Mouse (Mus musculus): ENCODE measurements around the gene Npnt. TPM values are rescaled to one million over a fixed set of nuclear protein-coding genes. Genes with fewer than 3 reads are reported as not detected.
A peak's percentile ranks its signal among the peaks of the same experiment; 100 is the strongest.

Npnt gene
- polyA plus RNA-seq, 1 experiment from 2014 or later = 7.0 TPM

- no peak overlapping the region for H3K9ac ChIP-seq
- no peaks in the 10 kb centered on the region for H3K36me3 ChIP-seq
- ATAC-seq (ENCODE audit: low read depth) = no peak
- no peak overlapping the region for H3K27ac ChIP-seq (replicated peaks)
- no peaks in the 10 kb centered on the region for H3K9me3 ChIP-seq
- no peaks in the 10 kb centered on the region for H3K4me1 ChIP-seq (replicated peaks)
- no peak overlapping the region for H3K4me2 ChIP-seq
- no peak overlapping the region for H3K4me3 ChIP-seq
- 89% methylated on average over 5 of the region's 5 CpGs for WGBS
- no peaks in the 10 kb centered on the region for H3K27me3 ChIP-seq
Observed at GRCm38 (mm10) chr3:132902921-132903320, 47.2 kb downstream of the Npnt start.

GRCm38 (mm10) chr3:132902206-132902605 is 47.9 kb downstream of the Npnt start:
- H3K4me3 ChIP-seq = no peak overlapping the region
- no peak overlapping the region for H3K27ac ChIP-seq (replicated peaks)
- H3K9ac ChIP-seq = no peak overlapping the region
- no peaks in the 10 kb centered on the region for H3K36me3 ChIP-seq
- ATAC-seq (ENCODE audit: low read depth) = no peak
- H3K4me2 ChIP-seq = no peak overlapping the region
- no peaks in the 10 kb centered on the region for H3K27me3 ChIP-seq
- WGBS = 82% methylated on average over 6 of the region's 6 CpGs
- H3K9me3 ChIP-seq = no peaks in the 10 kb centered on the region
- H3K4me1 ChIP-seq (replicated peaks) = no peaks in the 10 kb centered on the region

DNA sequence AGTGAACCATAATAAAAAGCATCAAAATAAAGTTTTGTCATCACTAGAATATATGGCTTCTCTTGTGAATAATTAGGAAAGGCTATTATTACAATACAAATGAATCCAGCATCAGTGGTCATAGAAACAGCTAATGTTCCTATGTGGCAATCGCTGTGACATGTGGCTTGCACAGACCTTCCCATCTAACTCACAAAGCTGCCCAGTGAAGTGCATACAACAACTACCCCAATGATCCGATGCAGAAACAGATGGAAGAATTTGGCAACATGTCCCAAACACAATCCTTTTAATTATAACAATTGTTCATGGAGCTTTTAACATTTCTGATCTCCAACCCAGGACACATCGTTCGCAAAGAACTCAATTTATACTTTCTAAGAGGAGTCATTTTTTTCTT is 52.2 kb downstream of the Npnt start:
- Histone ChIP-seq H3K9me3 (no peaks in the 10 kb centered on the region), H3K27ac (replicated peaks) (no peak overlapping the region), H3K4me1 (replicated peaks) (no peaks in the 10 kb centered on the region), H3K4me3 (no peak overlapping the region), H3K27me3 (no peaks in the 10 kb centered on the region), H3K36me3 (no peaks in the 10 kb centered on the region), H3K4me2 (no peak overlapping the region), H3K9ac (no peak overlapping the region)
- ATAC-seq (ENCODE audit: low read depth) = no peak
- WGBS = 87% methylated on average over 4 of the region's 4 CpGs

DNA sequence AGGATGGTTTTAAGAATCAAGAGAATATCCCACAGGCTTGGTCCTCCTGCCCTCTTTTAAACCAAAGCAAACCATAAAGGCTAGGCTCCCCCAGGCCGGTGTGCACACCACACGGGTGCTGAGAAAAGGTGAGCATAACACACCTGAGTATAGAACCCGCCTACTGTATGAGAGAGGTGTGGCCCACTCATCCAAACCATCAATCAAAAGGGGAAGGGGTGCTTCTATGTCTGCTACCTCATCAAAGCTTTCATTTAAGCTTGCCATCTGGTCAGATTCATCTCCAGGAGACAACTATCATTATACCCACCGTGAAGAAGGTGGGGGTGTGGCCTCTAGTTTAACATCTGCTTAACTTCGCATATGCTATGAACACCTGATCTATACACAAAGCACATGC is 52.7 kb downstream of the Npnt start:
- Histone ChIP-seq H3K27me3 (no peaks in the 10 kb centered on the region), H3K27ac (replicated peaks) (no peak overlapping the region), H3K36me3 (no peaks in the 10 kb centered on the region), H3K4me2 (no peak overlapping the region), H3K4me3 (no peak overlapping the region), H3K4me1 (replicated peaks) (no peaks in the 10 kb centered on the region), H3K9ac (no peak overlapping the region), H3K9me3 (no peaks in the 10 kb centered on the region)
- WGBS = 84% methylated on average over 5 of the region's 5 CpGs
- ATAC-seq (ENCODE audit: low read depth) = no peak

DNA sequence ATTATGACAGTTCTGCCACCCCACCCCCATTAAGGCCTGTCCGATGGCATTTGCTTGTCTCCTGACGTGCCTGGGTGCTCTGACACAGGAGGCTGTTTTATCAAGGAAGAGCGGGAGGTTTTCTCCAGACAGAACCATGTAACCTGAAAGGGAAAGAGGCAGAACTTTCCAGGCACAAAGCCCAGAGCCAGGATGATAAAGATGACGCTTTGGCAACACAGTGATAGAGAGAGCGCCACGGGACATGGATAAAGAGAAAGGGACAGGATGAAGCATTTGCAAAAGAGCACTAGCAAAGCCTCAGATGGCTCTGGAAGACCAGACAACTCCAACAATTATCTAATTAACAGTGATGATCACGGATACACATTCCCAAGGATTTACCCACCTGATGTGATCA is 56.0 kb downstream of the Npnt start:
- Histone ChIP-seq H3K36me3 (no peaks in the 10 kb centered on the region), H3K27me3 (no peaks in the 10 kb centered on the region), H3K4me3 (no peak overlapping the region), H3K9ac (no peak overlapping the region), H3K27ac (replicated peaks) (no peak overlapping the region), H3K4me2 (no peak overlapping the region), H3K4me1 (replicated peaks) (no peaks in the 10 kb centered on the region), H3K9me3 (no peaks in the 10 kb centered on the region)
- 88% methylated on average over 7 of the region's 7 CpGs for WGBS
- ATAC-seq (ENCODE audit: low read depth) = no peak

GRCm38 (mm10) chr3:132893676-132894075 is 56.4 kb downstream of the Npnt start:
- H3K4me1 ChIP-seq (replicated peaks) = no peaks in the 10 kb centered on the region
- H3K9ac ChIP-seq = no peak overlapping the region
- H3K9me3 ChIP-seq = no peaks in the 10 kb centered on the region
- H3K4me2 ChIP-seq = no peak overlapping the region
- H3K27me3 ChIP-seq = no peaks in the 10 kb centered on the region
- no peak overlapping the region for H3K4me3 ChIP-seq
- no peaks in the 10 kb centered on the region for H3K36me3 ChIP-seq
- H3K27ac ChIP-seq (replicated peaks) = no peak overlapping the region
- no peak for ATAC-seq (ENCODE audit: low read depth)
- WGBS = 90% methylated on average over 3 of the region's 3 CpGs

- Histone ChIP-seq H3K4me1 (replicated peaks) (no peaks in the 10 kb centered on the region), H3K9ac (no peak overlapping the region), H3K9me3 (no peaks in the 10 kb centered on the region), H3K36me3 (no peaks in the 10 kb centered on the region), H3K4me3 (no peak overlapping the region), H3K27me3 (no peaks in the 10 kb centered on the region), H3K4me2 (no peak overlapping the region), H3K27ac (replicated peaks) (no peak overlapping the region)
- WGBS = 89% methylated on average over 7 of the region's 7 CpGs
- no peak for ATAC-seq (ENCODE audit: low read depth)
Observed at GRCm38 (mm10) chr3:132893044-132893443, 57.0 kb downstream of the Npnt start.

GRCm38 (mm10) chr3:132892481-132892880 is 57.6 kb downstream of the Npnt start:
- Histone ChIP-seq H3K4me1 (replicated peaks) (no peaks in the 10 kb centered on the region), H3K27me3 (no peaks in the 10 kb centered on the region), H3K27ac (replicated peaks) (no peak overlapping the region), H3K9me3 (no peaks in the 10 kb centered on the region), H3K4me2 (no peak overlapping the region), H3K36me3 (no peaks in the 10 kb centered on the region), H3K9ac (no peak overlapping the region), H3K4me3 (no peak overlapping the region)
- no peak for ATAC-seq (ENCODE audit: low read depth)
- 87% methylated on average over 7 of the region's 7 CpGs for WGBS

DNA sequence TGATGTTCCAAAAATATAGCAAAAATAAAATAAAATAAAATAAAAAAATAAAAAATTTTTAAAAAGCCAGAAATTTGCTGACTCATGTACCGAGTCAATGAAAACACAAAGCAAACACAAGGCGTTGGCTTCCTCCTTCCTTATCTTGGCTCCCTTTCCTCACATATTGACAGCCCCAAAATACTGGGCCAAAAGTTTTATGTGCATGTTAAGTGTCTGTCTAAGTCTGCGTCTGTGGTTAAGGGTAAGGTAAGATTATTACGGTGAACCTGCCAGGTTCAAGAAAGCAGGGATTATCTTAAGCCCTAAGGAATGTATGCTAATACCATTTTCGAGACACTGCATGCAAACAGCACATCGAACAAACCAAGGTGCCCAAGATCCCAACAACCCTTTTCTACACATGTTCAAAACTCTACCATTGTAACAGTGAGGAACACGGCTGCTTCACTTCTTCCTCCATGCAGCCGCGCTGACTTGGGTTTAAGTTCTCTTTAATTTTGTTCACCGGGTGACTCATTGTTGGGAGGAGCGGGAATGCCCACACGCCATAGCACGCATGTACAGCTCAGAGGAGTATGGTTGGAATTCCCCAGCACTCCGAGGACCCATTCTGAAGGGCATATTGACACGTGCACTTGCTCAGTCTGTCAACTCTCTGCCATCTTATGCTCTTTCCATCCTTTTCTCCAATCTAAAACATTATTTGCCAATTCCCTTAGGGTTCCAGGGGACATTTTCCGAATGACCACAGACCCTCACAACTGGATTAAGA is 62.8 kb downstream of the Npnt start:
- Histone ChIP-seq H3K4me3 (no peak overlapping the region), H3K27ac (replicated peaks) (no peak overlapping the region), H3K9me3 (no peaks in the 10 kb centered on the region), H3K9ac (no peak overlapping the region), H3K4me1 (replicated peaks) (no peaks in the 10 kb centered on the region), H3K27me3 (no peaks in the 10 kb centered on the region), H3K4me2 (no peak overlapping the region), H3K36me3 (no peaks in the 10 kb centered on the region)
- no peak for ATAC-seq (ENCODE audit: low read depth)
- WGBS = 93% methylated on average over 16 of the region's 16 CpGs

DNA sequence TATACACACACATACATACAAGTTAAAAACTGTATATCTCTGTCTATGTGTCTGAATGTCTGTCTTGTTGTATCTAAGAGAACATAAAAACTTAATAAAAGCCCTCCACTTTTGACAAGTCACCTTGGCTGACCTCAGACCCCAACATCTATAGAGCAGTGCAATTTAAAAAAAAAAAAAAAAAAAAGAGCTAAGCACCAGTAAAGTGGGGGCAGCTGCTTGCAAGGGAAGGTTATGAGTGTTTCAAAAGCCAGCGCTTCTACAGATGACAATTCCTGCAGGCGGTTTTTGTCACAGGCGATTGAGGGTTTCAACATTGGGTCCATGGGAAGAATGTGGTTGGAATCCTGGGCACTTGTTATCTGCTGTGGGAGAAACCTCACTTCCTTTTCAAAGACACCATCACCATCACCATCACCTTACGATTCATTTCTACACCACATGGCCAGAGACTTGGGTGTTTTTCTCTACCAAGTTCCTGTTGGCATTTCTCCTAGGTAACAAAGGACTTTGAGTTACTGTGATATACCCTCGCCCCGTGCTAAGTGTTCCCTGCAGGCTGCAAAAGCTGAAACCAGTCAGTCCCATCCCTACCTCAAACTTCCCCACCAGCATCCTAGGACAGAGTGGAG is 63.6 kb downstream of the Npnt start:
- Histone ChIP-seq H3K9ac (no peak overlapping the region), H3K27ac (replicated peaks) (no peak overlapping the region), H3K4me1 (replicated peaks) (no peaks in the 10 kb centered on the region), H3K4me3 (no peak overlapping the region), H3K27me3 (no peaks in the 10 kb centered on the region), H3K9me3 (no peaks in the 10 kb centered on the region), H3K4me2 (no peak overlapping the region), H3K36me3 (no peaks in the 10 kb centered on the region)
- no peak for ATAC-seq (ENCODE audit: low read depth)
- 93% methylated on average over 6 of the region's 6 CpGs for WGBS

GRCm38 (mm10) chr3:132884459-132884858 is 65.6 kb downstream of the Npnt start:
- H3K27ac ChIP-seq (replicated peaks) = no peak overlapping the region
- H3K9ac ChIP-seq = no peak overlapping the region
- ATAC-seq (ENCODE audit: low read depth) = no peak
- H3K36me3 ChIP-seq = no peaks in the 10 kb centered on the region
- H3K9me3 ChIP-seq = no peaks in the 10 kb centered on the region
- H3K4me2 ChIP-seq = no peak overlapping the region
- no peaks in the 10 kb centered on the region; the same call in 1 of the 2 replicates for H3K4me1 ChIP-seq (replicated peaks)
- WGBS = 90% methylated on average over 10 of the region's 10 CpGs
- no peaks in the 10 kb centered on the region for H3K27me3 ChIP-seq
- no peak overlapping the region for H3K4me3 ChIP-seq

DNA sequence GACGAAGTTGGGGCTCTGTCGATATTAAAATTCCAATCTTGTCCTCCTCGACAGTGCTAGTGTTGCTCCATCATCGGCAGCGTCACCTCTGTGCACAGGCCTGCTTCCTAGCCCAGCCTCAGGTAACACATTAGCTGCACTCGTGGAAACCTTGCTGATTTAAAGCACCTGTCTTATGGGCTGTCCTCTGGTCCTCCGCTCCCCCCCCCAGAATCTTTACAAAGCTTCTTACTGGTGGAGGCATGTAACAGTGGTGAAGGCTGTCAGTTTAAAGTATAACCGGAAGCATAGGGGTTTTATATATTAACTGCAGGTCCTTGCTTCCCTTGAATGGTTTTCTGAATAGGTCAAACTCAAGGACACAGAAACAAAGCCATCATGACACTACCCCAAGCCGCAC is 66.8 kb downstream of the Npnt start:
- no peaks in the 10 kb centered on the region; the same call in 1 of the 2 replicates for H3K4me1 ChIP-seq (replicated peaks)
- no peak overlapping the region for H3K9ac ChIP-seq
- H3K4me3 ChIP-seq = no peak overlapping the region
- H3K27me3 ChIP-seq = no peaks in the 10 kb centered on the region
- H3K27ac ChIP-seq (replicated peaks) = no peak overlapping the region
- ATAC-seq (ENCODE audit: low read depth) = no peak
- no peaks in the 10 kb centered on the region for H3K9me3 ChIP-seq
- no peak overlapping the region for H3K4me2 ChIP-seq
- H3K36me3 ChIP-seq = no peaks in the 10 kb centered on the region
- WGBS = 86% methylated on average over 9 of the region's 9 CpGs

GRCm38 (mm10) chr3:132880826-132881225 is 69.3 kb downstream of the Npnt start:
- H3K36me3 ChIP-seq = no peaks in the 10 kb centered on the region
- no peaks in the 10 kb centered on the region for H3K9me3 ChIP-seq
- H3K4me2 ChIP-seq = peak overlapping the region; percentile 11; the same call in 1 of the 2 replicates
- ATAC-seq (ENCODE audit: low read depth) = 0 out of 2 replicates have a peak, but pooled peaks have one; percentile 43
- 67% methylated on average over 9 of the region's 9 CpGs for WGBS
- no peak overlapping the region for H3K9ac ChIP-seq
- no peaks in the 10 kb centered on the region; the same call in 1 of the 2 replicates for H3K4me1 ChIP-seq (replicated peaks)
- H3K4me3 ChIP-seq = no peak overlapping the region
- no peak overlapping the region for H3K27ac ChIP-seq (replicated peaks)
- no peaks in the 10 kb centered on the region for H3K27me3 ChIP-seq
